Mouse (Mus musculus): Measurements from ENCODE around the gene Pamr1. TPM values are rescaled to one million over a fixed set of nuclear protein-coding genes. Genes with fewer than 3 reads are reported as not detected.

Pamr1 gene
- total RNA-seq, 1 experiment from 2014 or later = 4.8 TPM

GRCm38 (mm10) chr2:102661052-102661451 lies 111.2 kb downstream of the Pamr1 start:
- DNase-seq = no peak

DNA sequence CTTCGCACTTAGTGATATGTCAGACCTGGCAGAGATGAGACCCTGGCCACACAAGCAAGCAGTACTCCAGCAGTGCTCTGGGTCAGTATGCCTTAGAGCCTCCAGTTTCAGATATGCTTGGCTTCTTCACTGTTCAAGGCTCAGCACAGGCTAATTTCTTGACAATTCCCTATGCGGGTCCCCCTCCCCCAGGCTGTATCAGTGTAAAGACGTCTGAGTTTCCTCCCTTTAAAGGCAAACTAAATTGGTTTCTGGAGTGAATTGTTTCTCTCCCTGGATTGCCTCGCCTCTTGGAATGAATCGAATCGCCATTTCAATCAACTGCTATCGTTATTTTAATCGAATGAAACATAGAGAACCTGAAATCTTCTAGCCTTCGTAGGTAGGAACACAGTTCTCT lies 113.1 kb downstream of the Pamr1 start:
- DNase-seq = no peak

DNA sequence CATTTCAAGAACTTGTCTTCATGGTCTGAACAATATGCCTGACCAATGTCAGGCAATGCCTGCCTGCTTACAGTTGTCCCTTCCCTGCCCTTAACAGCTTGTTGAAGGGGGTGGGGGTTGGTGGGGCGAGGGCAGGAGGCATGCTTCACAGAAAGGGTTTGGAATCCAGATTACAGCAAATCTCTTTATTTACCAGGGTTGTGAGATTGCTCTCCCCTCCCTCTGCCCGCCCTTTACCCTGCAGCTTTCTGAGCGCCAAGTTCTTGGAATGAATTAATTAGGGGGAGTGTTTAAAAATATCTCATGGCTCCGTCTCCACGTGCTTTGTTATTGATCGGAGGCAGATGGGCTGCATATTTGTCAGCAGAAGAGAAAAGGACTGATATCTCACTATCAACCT lies 113.5 kb downstream of the Pamr1 start:
- no peak for DNase-seq

GRCm38 (mm10) chr2:102663865-102664264 lies 114.1 kb downstream of the Pamr1 start:
- no peak for DNase-seq

- no peak for DNase-seq
These were observed 118.2 kb downstream of the Pamr1 start for GRCm38 (mm10) chr2:102667981-102668380.

- DNase-seq = no peak
These were observed 119.8 kb downstream of the Pamr1 start for GRCm38 (mm10) chr2:102669580-102669979.

DNA sequence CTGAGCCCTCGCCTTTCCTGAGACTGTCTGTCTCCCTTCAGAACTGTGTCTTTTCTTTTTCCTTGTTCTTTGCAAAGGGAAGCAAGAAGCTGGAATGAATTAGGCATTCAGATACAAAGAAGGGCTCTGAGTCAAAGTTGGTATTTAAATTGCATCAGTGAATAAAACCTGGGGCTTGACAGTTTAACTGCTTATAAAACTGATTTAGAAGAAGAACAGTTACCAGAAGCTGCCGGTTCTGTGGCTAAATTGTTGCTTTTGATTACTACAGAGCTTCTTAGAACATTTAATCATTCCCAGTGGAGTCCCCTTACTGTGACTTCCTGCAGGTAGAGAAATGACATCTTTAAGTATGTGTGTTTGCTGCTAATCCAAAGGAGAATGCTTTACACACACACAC lies 124.8 kb downstream of the Pamr1 start:
- no peak for DNase-seq

DNA sequence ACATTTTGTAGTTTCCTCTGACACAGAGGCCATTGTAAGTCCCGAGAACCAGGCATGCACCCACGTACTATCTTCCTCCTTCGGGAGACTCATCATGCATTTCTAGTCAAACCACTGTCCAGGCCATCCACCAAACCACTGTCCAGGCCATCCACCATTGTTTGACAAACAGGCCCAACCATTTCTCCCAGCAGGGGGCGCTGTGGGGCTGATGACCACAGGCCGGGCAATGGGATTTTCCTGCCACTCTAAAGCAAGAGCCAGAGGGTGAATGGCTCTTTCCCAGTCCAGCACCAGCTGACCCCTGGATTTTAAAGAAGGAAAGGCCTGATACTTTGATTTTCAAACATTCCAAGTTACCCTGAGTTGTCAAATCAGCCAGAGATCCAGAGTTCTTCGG lies 125.5 kb downstream of the Pamr1 start:
- peak; percentile 82 for DNase-seq

- no peak for DNase-seq
These were observed 127.0 kb downstream of the Pamr1 start for GRCm38 (mm10) chr2:102676716-102677312.

- DNase-seq = no peak
These were observed 127.6 kb downstream of the Pamr1 start for GRCm38 (mm10) chr2:102677400-102677799.

GRCm38 (mm10) chr2:102681351-102681750 lies 131.5 kb downstream of the Pamr1 start:
- DNase-seq = no peak

GRCm38 (mm10) chr2:102682168-102682567 lies 132.4 kb downstream of the Pamr1 start:
- DNase-seq = peak; percentile 78

DNA sequence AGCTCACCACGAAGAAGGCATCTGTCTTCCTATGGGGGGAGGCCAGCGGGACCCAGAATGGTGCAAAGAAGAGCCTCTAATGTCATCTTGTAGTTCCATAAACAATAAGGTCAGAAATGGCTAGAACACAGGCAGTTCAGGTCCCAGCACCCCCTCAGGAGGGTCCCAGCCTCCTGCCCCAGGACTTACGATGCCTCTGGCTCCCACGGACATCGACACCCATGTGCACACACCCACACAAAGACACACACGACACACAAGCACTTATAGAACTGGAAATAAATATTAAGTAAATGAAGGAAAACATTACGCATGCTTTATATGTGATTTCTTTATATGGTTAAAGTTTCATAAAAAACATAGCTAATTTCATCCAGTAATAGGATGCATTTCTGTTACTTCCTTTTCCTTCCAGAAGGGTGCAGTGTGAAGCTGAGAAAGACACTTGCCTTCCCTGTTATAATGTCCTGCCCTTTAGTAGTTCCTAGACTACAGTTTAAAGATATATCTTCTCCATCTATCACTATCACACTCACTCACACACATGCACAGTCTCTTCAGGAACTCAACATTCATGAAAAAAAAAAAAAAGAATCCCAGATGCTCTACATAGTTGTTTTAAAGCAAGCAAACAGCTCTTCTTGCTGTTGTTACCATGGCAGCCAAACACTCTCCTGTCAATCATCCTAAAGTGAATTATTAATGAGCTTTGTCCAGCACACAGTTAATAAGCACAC lies 135.7 kb downstream of the Pamr1 start:
- no peak for DNase-seq

DNA sequence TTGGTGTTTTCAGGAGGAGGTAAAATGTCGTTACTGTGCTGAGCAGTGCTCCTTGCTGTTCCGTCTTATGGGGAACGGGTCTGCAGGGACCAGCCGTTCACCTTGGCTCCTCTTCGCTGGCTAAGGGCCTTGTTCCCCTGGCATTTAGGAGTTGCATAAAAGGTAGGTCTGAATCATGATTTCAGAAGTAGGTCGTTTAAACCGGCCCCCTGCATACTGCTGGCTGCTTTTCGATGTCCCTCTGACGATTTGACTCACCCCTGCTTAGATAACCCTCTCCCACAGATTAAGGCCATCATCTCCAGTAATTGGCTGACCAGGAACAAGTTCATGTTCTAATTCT lies 136.3 kb downstream of the Pamr1 start:
- peak; percentile 22 for DNase-seq

Other genes starting within 250 kb of the Pamr1 start
- gene Trim44, start 142.2 kb upstream of the Pamr1 start, total RNA-seq (2021) = 64.5 and 76.8 TPM in 2 replicates
- gene Fjx1, start 97.5 kb upstream of the Pamr1 start, total RNA-seq (2021) = 0.85 and 1.5 TPM in 2 replicates
- 1.9 and 2.4 TPM in 2 replicates for gene Slc1a2, start 108.6 kb downstream of the Pamr1 start, total RNA-seq (2021)